Mouse (Mus musculus): ENCODE data around the gene Gm382.

The Gm382 gene

GRCm38 (mm10) chrX:127039672-127040071, at the start of gene Gm382:
Gene Gm382 (plus strand): TSS chrX:127039972.
- no peak for DNase-seq

GRCm38 (mm10) chrX:127070179-127070578, 30.4 kb downstream of the Gm382 start:
- no peak for DNase-seq

- no peak for DNase-seq
Measured at GRCm38 (mm10) chrX:127091282-127091681, 51.5 kb downstream of the Gm382 start.

- DNase-seq: no peak
Measured at GRCm38 (mm10) chrX:127093036-127093435, 53.3 kb downstream of the Gm382 start.

DNA sequence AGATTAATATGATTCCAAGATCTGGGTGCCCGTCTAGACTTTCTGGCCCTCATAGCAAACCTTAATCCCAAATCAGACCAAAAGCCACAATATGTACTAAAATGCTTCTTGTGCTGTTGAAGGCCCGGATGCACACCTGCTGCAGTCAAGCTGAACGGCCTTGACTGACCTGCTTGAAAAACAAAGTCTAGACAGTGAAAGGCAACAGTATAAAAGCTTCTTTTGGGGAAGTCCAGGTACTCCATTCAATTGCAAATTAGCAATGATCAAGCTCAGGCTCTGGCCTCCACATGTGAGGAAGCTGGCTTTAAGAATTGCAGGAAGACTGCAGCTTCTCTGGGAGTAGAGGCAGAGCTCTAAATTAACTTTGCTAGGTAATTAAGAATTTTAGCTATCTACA, 54.2 kb downstream of the Gm382 start:
- DNase-seq: no peak

GRCm38 (mm10) chrX:127104341-127104740, 64.6 kb downstream of the Gm382 start:
- DNase-seq: no peak

Measured in lung, postnatal 4 days (tissue).